In the genomic region with DNA sequence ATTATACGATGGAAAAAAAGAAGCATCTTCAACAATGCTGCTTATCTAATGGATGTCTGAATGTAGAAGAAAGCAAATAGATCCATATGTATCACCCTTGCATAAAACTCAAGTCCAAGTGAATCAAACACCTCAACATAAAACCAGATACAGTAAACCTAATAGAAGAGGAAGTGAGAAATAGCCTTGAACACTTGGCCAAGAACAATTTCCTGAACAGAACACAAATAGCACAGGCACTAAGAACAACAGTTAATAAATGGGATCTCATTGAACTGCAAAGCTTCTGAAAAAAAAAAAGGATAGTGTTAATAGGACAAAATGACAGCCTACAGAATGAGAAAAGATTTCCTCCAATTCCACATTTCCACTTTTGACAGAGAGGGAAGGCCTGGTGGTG, we compare ENCODE assay signal across 25 mouse cellular contexts.
"Had no signal": no experiment of that assay in that cellular context is flagged by ENCODE, and none has a peak within 500 bp of the region (broad histone marks: within the 10 kb centered on the region; RNA-seq: fewer than 3 reads in every experiment).

No protein-coding gene starts in this region.

- ATAC-seq: hindbrain, embryonic 16.5 days; inflammation-experienced regulatory T-cells, adult 6 months; intestine, embryonic 15.5 days; intestine, postnatal 0 days had no signal

- H3K9me3 ChIP-seq: heart, embryonic 12.5 days; hindbrain, embryonic 12.5 days; intestine, embryonic 15.5 days; limb, embryonic 10.5 days; limb, embryonic 12.5 days had no signal

- H3K36me3 ChIP-seq: heart, embryonic 10.5 days; heart, embryonic 12.5 days; hindbrain, embryonic 10.5 days; hindbrain, embryonic 12.5 days; intestine, embryonic 15.5 days; limb, embryonic 10.5 days; limb, embryonic 12.5 days had no signal

- H3K4me1 ChIP-seq: heart, embryonic 10.5 days; heart, embryonic 12.5 days; hindbrain, embryonic 10.5 days; hindbrain, embryonic 12.5 days; intestine, embryonic 15.5 days; limb, embryonic 10.5 days; limb, embryonic 12.5 days had no signal

- H3K27me3 ChIP-seq: heart, embryonic 12.5 days; hindbrain, embryonic 12.5 days; intestine, embryonic 15.5 days; limb, embryonic 12.5 days had no signal

- H3K4me3 ChIP-seq: heart, embryonic 10.5 days; heart, embryonic 12.5 days; hindbrain, embryonic 10.5 days; hindbrain, embryonic 12.5 days; intestine, embryonic 15.5 days; layer of hippocampus, adult 2 months; left cerebral cortex, adult 2 months; limb, embryonic 10.5 days; limb, embryonic 12.5 days had no signal

- DNase-seq: gastrocnemius, postnatal 10 days; gastrocnemius, postnatal 25 days; heart, adult 18-20 months; heart, postnatal 10 days; heart, postnatal 4 days; kidney, adult 18-20 months; kidney, adult 8-10 months; kidney, postnatal 10 days; kidney, postnatal 25 days; kidney, postnatal 4 days; liver had no signal

- H3K4me2 ChIP-seq: heart, embryonic 12.5 days; hindbrain, embryonic 12.5 days; hindbrain, embryonic 14.5 days; intestine, embryonic 15.5 days; limb, embryonic 12.5 days; liver, embryonic 11.5 days had no signal

- H3K27ac ChIP-seq: heart, embryonic 10.5 days; hindbrain, embryonic 10.5 days; hindbrain, embryonic 12.5 days; hindbrain, embryonic 14.5 days; intestine, embryonic 15.5 days; layer of hippocampus, adult 2 months; left cerebral cortex, adult 2 months; limb, embryonic 10.5 days; limb, embryonic 12.5 days had no signal

- H3K9ac ChIP-seq: heart, embryonic 12.5 days; hindbrain, embryonic 12.5 days; hindbrain, embryonic 14.5 days; intestine, embryonic 15.5 days; limb, embryonic 12.5 days had no signal
